Mouse (Mus musculus): Measurements from ENCODE around the gene Krtap31-2. TPM values are rescaled to one million over a fixed set of nuclear protein-coding genes. Genes with fewer than 3 reads are reported as not detected.
A peak's percentile ranks its signal among the peaks of the same experiment; 100 is the strongest.

Krtap31-2 gene
- polyA plus RNA-seq (2015; fragmentation: Nextera tagmentation; extraction: Ambion mirVana): not detected in 2 replicates

GRCm38 (mm10) chr11:99935991-99936390 is at the start of gene Krtap31-2:
TSS of gene Krtap31-2 (plus strand) at chr11:99936291.
- Histone ChIP-seq H3K27me3 (no peaks in the 10 kb centered on the region), H3K4me3 (no peak within 1 kb of the TSS), H3K27ac (replicated peaks) (no peak within 1 kb of the TSS), H3K9me3 (no peaks in the 10 kb centered on the region), H3K4me1 (replicated peaks) (no peaks in the 10 kb centered on the region), H3K4me2 (no peak within 1 kb of the TSS), H3K36me3 (no peaks in the 10 kb centered on the region), H3K9ac (no peak within 1 kb of the TSS)
- WGBS: 90% methylated on average over 1 of the region's 1 CpGs
- no peak for ATAC-seq (ENCODE audit: low FRiP score, low read depth)

- Histone ChIP-seq H3K9ac (no peak within 1 kb of the TSS), H3K4me1 (replicated peaks) (no peaks in the 10 kb centered on the region), H3K27ac (replicated peaks) (no peak within 1 kb of the TSS), H3K36me3 (no peaks in the 10 kb centered on the region), H3K4me2 (no peak within 1 kb of the TSS), H3K9me3 (no peaks in the 10 kb centered on the region), H3K4me3 (no peak within 1 kb of the TSS), H3K27me3 (no peaks in the 10 kb centered on the region)
- WGBS: 85% methylated on average over 2 of the region's 2 CpGs
- no peak for ATAC-seq (ENCODE audit: low FRiP score, low read depth)
Measured at GRCm38 (mm10) chr11:99907620-99908019, 28.5 kb upstream of the Krtap31-2 start, which contains the start of gene Krtap31-1. TSS of gene Krtap31-1 (plus strand) at chr11:99907920.

GRCm38 (mm10) chr11:99914451-99914850 is 21.6 kb upstream of the Krtap31-2 start, which contains the start of gene Gm11565:
TSS of gene Gm11565 (plus strand) at chr11:99914751.
- Histone ChIP-seq H3K9me3 (no peaks in the 10 kb centered on the region), H3K36me3 (no peaks in the 10 kb centered on the region), H3K27ac (replicated peaks) (no peak within 1 kb of the TSS), H3K9ac (no peak within 1 kb of the TSS), H3K4me1 (replicated peaks) (no peaks in the 10 kb centered on the region), H3K4me2 (no peak within 1 kb of the TSS), H3K27me3 (no peaks in the 10 kb centered on the region), H3K4me3 (no peak within 1 kb of the TSS)
- ATAC-seq (ENCODE audit: low FRiP score, low read depth): no peak
- WGBS: 92% methylated on average over 3 of the region's 3 CpGs

GRCm38 (mm10) chr11:99937751-99938264 is 1.7 kb downstream of the Krtap31-2 start:
- 86% methylated on average over 9 of the region's 9 CpGs for WGBS
- H3K27me3 ChIP-seq: no peaks in the 10 kb centered on the region
- H3K27ac ChIP-seq (replicated peaks): no peak overlapping the region
- no peak overlapping the region for H3K4me3 ChIP-seq
- no peak for ATAC-seq (ENCODE audit: low FRiP score, low read depth)
- H3K36me3 ChIP-seq: no peaks in the 10 kb centered on the region
- H3K9ac ChIP-seq: no peak overlapping the region
- H3K4me2 ChIP-seq: no peak overlapping the region
- H3K9me3 ChIP-seq: no peaks in the 10 kb centered on the region
- no peaks in the 10 kb centered on the region for H3K4me1 ChIP-seq (replicated peaks)

- Histone ChIP-seq H3K4me1 (replicated peaks) (no peaks in the 10 kb centered on the region), H3K9ac (no peak within 1 kb of the TSS), H3K27me3 (no peaks in the 10 kb centered on the region), H3K9me3 (no peaks in the 10 kb centered on the region; the same call in 1 of the 2 replicates), H3K4me2 (no peak within 1 kb of the TSS), H3K36me3 (no peaks in the 10 kb centered on the region), H3K27ac (replicated peaks) (no peak within 1 kb of the TSS), H3K4me3 (no peak within 1 kb of the TSS)
- ATAC-seq (ENCODE audit: low FRiP score, low read depth): no peak
- 93% methylated on average over 2 of the region's 2 CpGs for WGBS
Measured at GRCm38 (mm10) chr11:99948175-99948574, 12.1 kb downstream of the Krtap31-2 start, which contains the start of gene Krtap9-5. TSS of gene Krtap9-5 (plus strand) at chr11:99948475.

GRCm38 (mm10) chr11:99964213-99964612 is 28.1 kb downstream of the Krtap31-2 start:
- Histone ChIP-seq H3K9me3 (no peaks in the 10 kb centered on the region), H3K4me3 (no peak overlapping the region), H3K36me3 (no peaks in the 10 kb centered on the region), H3K27me3 (no peaks in the 10 kb centered on the region), H3K27ac (replicated peaks) (no peak overlapping the region), H3K9ac (no peak overlapping the region), H3K4me2 (no peak overlapping the region), H3K4me1 (replicated peaks) (no peaks in the 10 kb centered on the region)
- ATAC-seq (ENCODE audit: low FRiP score, low read depth): no peak
- 64% methylated on average over 6 of the region's 6 CpGs for WGBS

- H3K4me1 ChIP-seq (replicated peaks): no peaks in the 10 kb centered on the region
- H3K4me3 ChIP-seq: no peak overlapping the region
- ATAC-seq (ENCODE audit: low FRiP score, low read depth): no peak
- no peaks in the 10 kb centered on the region for H3K27me3 ChIP-seq
- no peaks in the 10 kb centered on the region for H3K36me3 ChIP-seq
- no peaks in the 10 kb centered on the region for H3K9me3 ChIP-seq
- no peak overlapping the region for H3K4me2 ChIP-seq
- no peak overlapping the region for H3K27ac ChIP-seq (replicated peaks)
- WGBS: 78% methylated on average over 2 of the region's 2 CpGs
- H3K9ac ChIP-seq: no peak overlapping the region
Measured at GRCm38 (mm10) chr11:99965961-99966360, 29.9 kb downstream of the Krtap31-2 start.

GRCm38 (mm10) chr11:99978953-99979352 is 42.9 kb downstream of the Krtap31-2 start, which contains the start of gene Krtap29-1:
TSS of gene Krtap29-1 (minus strand) at chr11:99979053.
- H3K9ac ChIP-seq: no peak within 1 kb of the TSS
- ATAC-seq (ENCODE audit: low FRiP score, low read depth): no peak
- no peak within 1 kb of the TSS for H3K27ac ChIP-seq (replicated peaks)
- H3K4me3 ChIP-seq: no peak within 1 kb of the TSS
- H3K36me3 ChIP-seq: no peaks in the 10 kb centered on the region
- H3K27me3 ChIP-seq: no peaks in the 10 kb centered on the region
- H3K9me3 ChIP-seq: peaks cover 3% of the 10 kb centered on the region; the same call in 1 of the 2 replicates
- 69% methylated on average over 5 of the region's 5 CpGs for WGBS
- H3K4me1 ChIP-seq (replicated peaks): no peaks in the 10 kb centered on the region
- no peak within 1 kb of the TSS for H3K4me2 ChIP-seq

GRCm38 (mm10) chr11:99982731-99983130 is 46.6 kb downstream of the Krtap31-2 start:
- H3K27ac ChIP-seq (replicated peaks): no peak overlapping the region
- 89% methylated on average over 9 of the region's 9 CpGs for WGBS

GRCm38 (mm10) chr11:99983442-99983841 is 47.4 kb downstream of the Krtap31-2 start:
- WGBS: 96% methylated on average over 1 of the region's 1 CpGs

More at GRCm38 (mm10) chr11:99982731-99983130, 46.6 kb downstream of the Krtap31-2 start:
- Histone ChIP-seq H3K36me3 (no peaks in the 10 kb centered on the region), H3K4me3 (no peak overlapping the region), H3K4me2 (no peak overlapping the region), H3K9me3 (no peaks in the 10 kb centered on the region), H3K9ac (no peak overlapping the region), H3K4me1 (replicated peaks) (0 out of 2 replicates have a peak, but pooled peaks cover 4% of the 10 kb centered on the region), H3K27me3 (no peaks in the 10 kb centered on the region)
- ATAC-seq (ENCODE audit: low FRiP score, low read depth): no peak

GRCm38 (mm10) chr11:99985291-99986092 is 49.4 kb downstream of the Krtap31-2 start:
- peak; percentile 93 for ATAC-seq (ENCODE audit: low FRiP score, low read depth)
- no peak overlapping the region for H3K4me2 ChIP-seq
- no peaks in the 10 kb centered on the region for H3K36me3 ChIP-seq
- no peaks in the 10 kb centered on the region for H3K9me3 ChIP-seq
- H3K9ac ChIP-seq: no peak overlapping the region
- H3K4me1 ChIP-seq (replicated peaks): 0 out of 2 replicates have a peak, but pooled peaks cover 4% of the 10 kb centered on the region
- peak overlapping the region; percentile 74 for H3K27ac ChIP-seq (replicated peaks)
- H3K27me3 ChIP-seq: no peaks in the 10 kb centered on the region
- H3K4me3 ChIP-seq: no peak overlapping the region
- WGBS: 63% methylated on average over 20 of the region's 20 CpGs

More at GRCm38 (mm10) chr11:99983442-99983841, 47.4 kb downstream of the Krtap31-2 start:
- H3K4me3 ChIP-seq: no peak overlapping the region
- H3K4me2 ChIP-seq: no peak overlapping the region
- 0 out of 2 replicates have a peak, but pooled peaks cover 4% of the 10 kb centered on the region for H3K4me1 ChIP-seq (replicated peaks)
- H3K9ac ChIP-seq: no peak overlapping the region
- H3K27ac ChIP-seq (replicated peaks): no peak overlapping the region
- H3K36me3 ChIP-seq: no peaks in the 10 kb centered on the region
- H3K9me3 ChIP-seq: no peaks in the 10 kb centered on the region
- no peak for ATAC-seq (ENCODE audit: low FRiP score, low read depth)
- H3K27me3 ChIP-seq: no peaks in the 10 kb centered on the region

- no peak within 1 kb of the TSS for H3K4me2 ChIP-seq
Measured at GRCm38 (mm10) chr11:99986180-99986647, 50.1 kb downstream of the Krtap31-2 start, which contains the start of gene Krtap16-1. TSS of gene Krtap16-1 (minus strand) at chr11:99986597.

More at GRCm38 (mm10) chr11:99986180-99986647, 50.1 kb downstream of the Krtap31-2 start, which contains the start of gene Krtap16-1:
- Histone ChIP-seq H3K27me3 (no peaks in the 10 kb centered on the region), H3K27ac (replicated peaks) (peak within 1 kb of the TSS; percentile 74), H3K4me3 (no peak within 1 kb of the TSS), H3K9ac (no peak within 1 kb of the TSS), H3K4me1 (replicated peaks) (0 out of 2 replicates have a peak, but pooled peaks cover 4% of the 10 kb centered on the region), H3K9me3 (no peaks in the 10 kb centered on the region), H3K36me3 (no peaks in the 10 kb centered on the region)
- 81% methylated on average over 8 of the region's 8 CpGs for WGBS
- ATAC-seq (ENCODE audit: low FRiP score, low read depth): no peak; the same call in 1 of the 2 replicates

All from hindbrain, embryonic 15.5 days (tissue).